Mouse (Mus musculus) cortical plate, adult 2 months (tissue): Measurements from ENCODE around the gene Odf3l1. TPM values are rescaled to one million over a fixed set of nuclear protein-coding genes. Genes with fewer than 3 reads are reported as not detected.

Source experiments
- H3K27ac ChIP-seq: fragments of 200-500 bp; 2 replicates; pipeline ENCODE4 v1.5.1; 2012; ENCODE audit warnings: low read length, control low read depth, inconsistent platforms; ENCODE audit not compliant: insufficient read depth
- H3K4me1 ChIP-seq: fragments of 200-500 bp; 2 replicates; pipeline ENCODE4 v1.6.1; 2011; ENCODE audit warnings: low read length; ENCODE audit not compliant: control insufficient read depth, insufficient read depth
- H3K4me3 ChIP-seq: fragments of 200-500 bp; 2 replicates; pipeline ENCODE4 v1.5.1; 2011; ENCODE audit warnings: mild to moderate bottlenecking, low read length, control low read depth; ENCODE audit not compliant: insufficient read depth
- CTCF ChIP-seq: fragments of 200-500 bp; IDR thresholded peaks from 2 replicates; pipeline ENCODE4 v1.5.1; 2011; ENCODE audit warnings: mild to moderate bottlenecking, control low read depth, low read length; ENCODE audit not compliant: insufficient read depth; ENCODE audit errors: extremely low read depth
- POLR2A ChIP-seq: fragments of 200-500 bp; IDR thresholded peaks from 2 replicates; pipeline ENCODE4 v1.6.1; 2011; ENCODE audit warnings: mild to moderate bottlenecking, low read length, control low read depth; ENCODE audit not compliant: insufficient read depth; ENCODE audit errors: extremely low read depth
- polyA plus RNA-seq: library from polyadenylated mRNA; depleted of rRNA; stranded (reverse); fragments of >200 nt; gene quantifications from 2 replicates; pipeline ENCODE4 v1.2.3, GENCODE M21; 2012; rRNA removed

Odf3l1 gene
- polyA plus RNA-seq, 1 experiment, result 0.38 TPM

DNA sequence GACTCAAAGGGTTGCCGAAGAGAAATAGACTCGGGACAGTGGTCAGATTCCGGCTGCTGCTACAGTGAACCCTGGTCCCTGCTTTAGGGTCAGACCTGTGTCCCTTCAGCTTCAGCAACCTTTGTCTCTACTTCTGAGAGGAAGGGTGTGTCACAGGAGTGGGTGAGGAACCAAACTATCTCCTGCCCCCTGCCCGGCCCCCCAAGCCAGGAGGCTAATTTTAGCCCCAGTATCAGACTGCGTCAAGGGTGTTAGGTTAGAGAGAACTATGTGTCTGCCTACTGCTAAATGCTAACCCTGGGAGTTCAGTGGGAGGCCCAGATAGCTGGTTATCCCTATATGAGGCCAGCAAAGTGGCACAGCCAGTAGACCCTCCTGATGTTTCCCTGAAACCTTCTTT lies 29.3 kb downstream of the Odf3l1 start:
- H3K27ac ChIP-seq, result no peak overlapping the region
- TF ChIP-seq CTCF (no peak), POLR2A (no peak)
- no peak overlapping the region for H3K4me3 ChIP-seq
- H3K4me1 ChIP-seq, result no peaks in the 10 kb centered on the region

DNA sequence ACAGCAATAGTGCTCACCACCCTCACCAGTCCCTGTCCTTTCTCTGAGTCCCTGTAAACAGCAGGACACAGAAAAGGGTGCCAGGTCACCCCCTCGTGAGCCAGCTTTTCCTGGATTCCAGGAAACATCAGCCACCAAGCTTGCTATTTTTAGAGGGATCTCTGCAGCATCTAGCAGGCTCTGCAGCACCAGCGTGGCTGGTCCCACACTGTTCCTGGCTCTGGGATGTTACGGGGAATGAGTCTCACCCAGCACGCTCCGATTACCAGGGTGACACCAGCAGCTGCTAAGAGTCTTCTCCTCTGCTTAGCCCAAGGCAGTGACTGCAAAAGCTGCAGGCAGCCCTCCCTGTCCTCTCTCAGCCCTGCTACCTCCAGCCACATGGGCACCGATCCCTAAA lies 31.6 kb downstream of the Odf3l1 start:
- TF ChIP-seq CTCF (no peak), POLR2A (no peak)

DNA sequence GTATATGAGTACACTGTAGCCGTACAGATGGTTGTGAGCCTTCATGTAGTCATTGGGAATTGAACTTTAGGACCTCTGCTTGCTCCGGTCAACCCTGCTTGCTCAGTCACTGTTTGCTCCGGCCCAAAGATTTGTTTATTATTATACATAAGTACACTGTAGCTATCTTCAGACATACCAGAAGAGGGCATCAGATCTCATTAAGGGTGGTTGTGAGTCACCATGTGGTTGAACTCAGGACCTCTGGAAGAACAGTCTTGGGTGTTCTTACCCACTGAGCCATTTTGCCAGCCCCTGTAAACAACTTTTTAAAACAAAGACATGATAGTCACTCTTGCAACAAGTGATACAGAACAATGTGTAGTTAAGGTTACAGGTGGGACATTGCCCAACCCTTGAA lies 32.6 kb downstream of the Odf3l1 start:
- H3K4me3 ChIP-seq, result no peak overlapping the region
- H3K4me1 ChIP-seq, result peaks cover 4% of the 10 kb centered on the region; the same call in 1 of the 2 replicates
- TF ChIP-seq CTCF (no peak), POLR2A (no peak)
- no peak overlapping the region for H3K27ac ChIP-seq

More for the DNA sequence above, 31.6 kb downstream of the Odf3l1 start:
- H3K4me3 ChIP-seq, result no peak overlapping the region
- peaks cover 4% of the 10 kb centered on the region; the same call in 1 of the 2 replicates for H3K4me1 ChIP-seq
- no peak overlapping the region for H3K27ac ChIP-seq

DNA sequence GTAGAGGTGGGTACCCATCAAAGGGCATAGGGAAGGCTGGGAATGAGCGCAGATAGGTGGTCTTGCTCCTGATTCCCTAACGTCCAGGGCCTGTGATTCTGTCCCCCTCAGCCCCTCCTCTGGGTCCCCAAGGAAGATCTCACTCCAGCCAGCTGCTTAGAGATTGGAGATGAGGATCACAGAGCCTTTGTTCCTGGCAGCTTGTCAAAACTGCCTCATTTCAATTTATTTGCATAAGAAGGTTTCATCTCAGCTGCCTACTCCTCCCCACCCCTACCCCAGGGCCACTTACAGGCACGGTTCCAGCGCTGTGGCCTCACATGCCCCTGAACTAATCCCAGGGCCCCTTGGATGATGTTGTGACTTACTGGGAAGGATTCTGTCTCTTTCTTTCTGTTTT lies 34.3 kb downstream of the Odf3l1 start:
- no peak overlapping the region for H3K27ac ChIP-seq
- no peak overlapping the region for H3K4me3 ChIP-seq
- TF ChIP-seq POLR2A (no peak), CTCF (no peak)
- H3K4me1 ChIP-seq, result peaks cover 6% of the 10 kb centered on the region

DNA sequence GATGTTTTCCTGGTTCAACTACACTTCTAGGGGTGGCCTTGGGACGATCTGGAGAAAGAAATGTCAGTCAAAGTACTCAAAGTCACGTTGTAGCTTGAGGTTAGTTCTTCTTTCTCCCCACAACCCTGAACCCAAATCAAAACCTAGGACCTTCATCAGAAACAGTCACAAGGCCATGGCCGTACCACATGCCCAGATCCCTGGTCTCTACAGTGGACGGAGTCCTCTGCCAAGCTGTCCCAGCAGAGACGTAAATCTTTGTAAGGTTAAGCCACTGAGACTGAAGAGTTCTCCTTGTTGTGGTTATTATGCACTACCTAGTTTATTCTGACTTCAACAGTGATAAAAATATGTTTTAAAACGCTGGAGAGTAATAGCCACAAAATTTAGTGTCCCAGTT lies 35.6 kb downstream of the Odf3l1 start:
- Histone ChIP-seq H3K4me1 (peaks cover 6% of the 10 kb centered on the region), H3K27ac (no peak overlapping the region), H3K4me3 (no peak overlapping the region)
- TF ChIP-seq POLR2A (no peak), CTCF (no peak)

DNA sequence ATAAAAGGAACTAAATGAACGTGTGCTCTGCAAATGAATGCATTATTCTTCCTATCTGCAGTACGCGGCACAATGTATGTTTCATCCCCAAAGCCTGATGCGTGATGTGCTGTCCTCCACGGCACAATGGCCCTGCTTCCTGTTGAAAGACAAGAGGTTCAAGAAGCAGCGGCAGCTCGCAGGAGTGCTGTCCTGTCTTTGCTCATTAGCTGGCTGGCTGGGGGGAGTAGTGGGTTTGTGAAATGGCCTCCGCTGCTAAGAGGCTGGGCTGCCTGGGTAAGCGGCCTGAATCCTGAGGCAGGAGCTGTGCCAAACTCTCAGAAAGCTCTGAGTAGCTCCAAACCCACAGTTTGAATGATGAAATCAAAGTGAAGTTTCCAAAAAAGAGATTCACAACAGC lies 36.3 kb downstream of the Odf3l1 start:
- H3K4me3 ChIP-seq, result no peak overlapping the region
- TF ChIP-seq POLR2A, result no peak
- no peak for TF ChIP-seq CTCF
- no peak overlapping the region for H3K27ac ChIP-seq
- H3K4me1 ChIP-seq, result peaks cover 6% of the 10 kb centered on the region

DNA sequence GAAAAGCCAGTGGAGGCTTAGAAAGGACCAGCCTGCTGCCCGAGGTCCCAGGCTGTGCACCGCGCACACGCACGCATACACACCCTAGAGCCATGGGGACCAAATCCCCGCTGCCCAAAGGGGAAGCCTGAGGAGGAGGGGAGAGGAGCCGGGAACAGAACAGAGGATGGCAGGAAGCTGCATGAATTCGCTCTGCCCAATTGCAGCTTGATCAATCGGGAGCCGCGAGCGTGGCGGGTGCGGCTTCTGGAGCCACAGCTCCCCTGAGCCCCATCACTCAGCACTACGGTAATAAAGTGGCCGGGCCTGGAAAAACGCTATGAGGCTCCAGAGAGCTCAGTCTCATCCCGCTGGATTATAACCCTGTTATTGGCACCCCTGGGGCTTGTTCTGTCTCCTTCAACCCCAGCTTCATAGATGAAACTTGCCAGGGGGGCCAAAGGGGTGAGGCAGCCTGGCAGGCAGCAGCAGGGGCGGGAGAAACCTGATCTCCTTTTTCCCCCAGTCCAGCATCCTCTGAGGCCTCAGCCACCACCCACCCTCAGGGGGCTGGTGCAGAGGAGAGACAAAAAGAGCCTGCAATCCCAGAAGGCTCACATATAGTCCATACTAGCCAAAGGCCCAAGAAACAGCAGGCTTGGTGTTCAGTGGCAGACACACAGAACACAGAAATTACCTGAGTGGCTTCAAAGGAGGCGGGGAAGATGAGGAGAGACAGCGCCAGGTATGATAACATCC lies 38.8 kb downstream of the Odf3l1 start:
- Histone ChIP-seq H3K4me3 (0 out of 2 replicates have a peak overlapping the region, but pooled peaks have one; percentile 7), H3K27ac (no peak overlapping the region), H3K4me1 (peaks cover 6% of the 10 kb centered on the region)
- TF ChIP-seq POLR2A, result no peak
- TF ChIP-seq CTCF, result no peak

DNA sequence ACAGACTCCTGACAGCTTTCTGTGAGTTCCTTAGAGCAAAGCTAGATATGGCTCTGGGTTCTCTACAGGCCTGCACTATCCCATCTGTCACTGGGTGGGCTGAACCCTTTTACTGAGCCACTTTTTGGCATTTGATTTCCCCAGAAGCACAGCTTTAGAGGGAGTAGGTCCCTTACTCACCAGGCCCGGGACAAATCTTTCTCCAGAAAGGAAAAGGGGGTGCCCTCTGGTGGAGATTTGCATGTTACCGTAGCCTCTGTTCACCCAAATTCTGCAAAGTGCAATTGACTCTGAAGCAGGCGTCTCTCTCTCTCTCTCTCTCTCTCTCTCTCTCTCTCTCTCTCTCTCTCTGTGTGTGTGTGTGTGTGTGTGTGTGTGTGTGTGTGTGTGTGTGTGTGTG lies 39.6 kb downstream of the Odf3l1 start:
- TF ChIP-seq POLR2A (no peak), CTCF (peak; percentile 30)
- H3K4me1 ChIP-seq, result peaks cover 4% of the 10 kb centered on the region
- no peak overlapping the region for H3K27ac ChIP-seq
- 0 out of 2 replicates have a peak overlapping the region, but pooled peaks have one; percentile 7 for H3K4me3 ChIP-seq

DNA sequence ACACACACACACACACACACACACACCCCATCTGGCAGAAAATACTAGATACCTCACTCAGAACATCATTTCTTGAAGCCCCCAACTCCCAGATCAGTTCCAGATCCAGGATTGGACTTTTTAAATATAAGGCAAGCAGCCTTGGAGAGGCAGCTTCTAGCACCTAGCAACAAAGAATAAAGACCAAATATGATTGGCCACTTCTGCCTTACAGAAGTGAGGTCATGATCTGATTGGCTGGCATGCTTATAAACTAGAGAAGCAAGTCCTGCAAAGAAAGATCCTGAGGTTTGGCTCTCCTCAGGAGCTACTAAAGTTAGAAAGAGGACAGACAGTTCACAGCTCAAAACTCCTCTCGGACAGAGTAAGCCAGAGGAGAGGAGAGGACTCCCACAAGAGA lies 53.6 kb downstream of the Odf3l1 start:
- TF ChIP-seq CTCF (no peak), POLR2A (no peak)
- no peak overlapping the region for H3K27ac ChIP-seq

DNA sequence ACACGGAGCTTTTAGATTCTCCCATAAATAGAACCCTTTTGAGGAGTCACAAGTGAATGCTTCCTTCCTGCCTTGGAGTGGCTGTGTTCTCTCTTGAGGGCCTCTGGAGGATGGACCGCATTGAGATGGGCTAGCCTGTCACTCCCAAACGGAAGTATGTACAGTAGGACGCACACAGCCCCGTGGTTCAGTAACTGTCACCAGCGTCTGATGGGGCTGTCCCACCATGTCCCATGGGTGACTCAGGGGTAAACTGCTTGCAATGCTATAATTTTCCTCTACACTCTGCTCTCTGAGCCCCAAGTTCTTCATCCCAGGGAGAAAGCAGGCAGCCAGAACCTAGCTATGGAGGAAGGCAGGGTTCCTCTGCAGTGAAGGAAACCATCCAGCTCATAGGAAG lies 56.5 kb downstream of the Odf3l1 start:
- no peaks in the 10 kb centered on the region for H3K4me1 ChIP-seq
- H3K27ac ChIP-seq, result no peak overlapping the region
- H3K4me3 ChIP-seq, result no peak overlapping the region
- TF ChIP-seq CTCF (no peak), POLR2A (no peak)

More for the DNA sequence above, 53.6 kb downstream of the Odf3l1 start:
- no peaks in the 10 kb centered on the region for H3K4me1 ChIP-seq
- H3K4me3 ChIP-seq, result no peak overlapping the region

DNA sequence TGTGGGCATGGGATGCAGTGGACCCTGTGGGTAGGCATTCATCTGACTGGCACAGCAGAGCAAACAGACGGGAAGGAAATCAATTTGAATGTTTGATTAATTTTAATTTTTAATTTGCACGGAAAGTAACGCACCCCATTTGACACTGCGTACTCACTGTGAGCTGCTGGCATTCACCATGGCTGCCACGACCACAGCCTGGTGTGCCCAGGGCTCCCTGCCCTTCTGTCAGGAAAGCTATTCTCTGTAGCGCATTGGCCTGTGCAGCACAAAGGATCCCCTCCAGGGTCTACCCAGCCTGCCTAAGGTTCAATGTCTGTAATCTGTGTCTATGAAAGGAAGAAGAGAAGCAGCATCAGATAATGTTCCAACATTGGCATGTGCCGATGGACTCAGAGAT lies 61.3 kb downstream of the Odf3l1 start:
- no peak for TF ChIP-seq CTCF
- no peak for TF ChIP-seq POLR2A
- H3K4me3 ChIP-seq, result no peak overlapping the region
- H3K4me1 ChIP-seq, result no peaks in the 10 kb centered on the region
- no peak overlapping the region for H3K27ac ChIP-seq

Other genes starting within 250 kb of the Odf3l1 start
- gene Lingo1, start 68.2 kb downstream of the Odf3l1 start, polyA plus RNA-seq, result 465 and 476 TPM in 2 replicates
- gene Cspg4, start 354 bp upstream of the Odf3l1 start, polyA plus RNA-seq, result 12.5 and 13.3 TPM in 2 replicates
- gene Snx33, start 63.7 kb upstream of the Odf3l1 start, polyA plus RNA-seq, result 6.4 and 7.4 TPM in 2 replicates
- gene Imp3, start 72.8 kb upstream of the Odf3l1 start, polyA plus RNA-seq, result 84.9 and 86.0 TPM in 2 replicates
- gene Snupn, start 86.2 kb upstream of the Odf3l1 start, polyA plus RNA-seq, result 15.7 and 16.0 TPM in 2 replicates
- gene Ptpn9, start 130.2 kb upstream of the Odf3l1 start, polyA plus RNA-seq, result 23.9 TPM in 2 replicates
- gene Sin3a, start 207.4 kb upstream of the Odf3l1 start, polyA plus RNA-seq, result 25.1 and 27.8 TPM in 2 replicates